Mouse (Mus musculus) limb, embryonic 11.5 days (tissue): ENCODE data around the gene Rpp25l. TPM values are rescaled to one million over a fixed set of nuclear protein-coding genes. Genes with fewer than 3 reads are reported as not detected.

ENCODE experiments used
- ATAC-seq: fragments of 200-750 bp; cut with Nextera tagmentation; 2 replicates; pipeline ENCODE4 v1.8.0; 2017; ENCODE audit warnings: low read depth; ENCODE audit not compliant: insufficient number of reproducible peaks, low FRiP score, low TSS enrichment
- DNase-seq: peaks from one replicate; pipeline ENCODE4 v3.0.0-alpha.2; 2015; ENCODE audit warnings: low spot score
- H3K27ac ChIP-seq: fragments of 300-500 bp; sonication (generic); replicated peaks from 2 replicates; pipeline ENCODE4 v1.5.1; 2014; ENCODE audit warnings: low read depth, mild to moderate bottlenecking, low read length
- H3K27me3 ChIP-seq: fragments of 300-500 bp; sonication (generic); 2 replicates; pipeline ENCODE4 v1.6.1; 2014; ENCODE audit warnings: mild to moderate bottlenecking, low read length, mixed read lengths; ENCODE audit not compliant: control insufficient read depth, insufficient read depth
- H3K36me3 ChIP-seq: fragments of 300-500 bp; sonication (generic); 2 replicates; pipeline ENCODE4 v1.6.1; 2014; ENCODE audit warnings: mild to moderate bottlenecking, low read length, moderate library complexity, mixed read lengths; ENCODE audit not compliant: control insufficient read depth, insufficient read depth
- H3K4me1 ChIP-seq: fragments of 300-500 bp; sonication (generic); 2 replicates; pipeline ENCODE4 v1.6.1; 2014; ENCODE audit warnings: low read length, mixed read lengths; ENCODE audit not compliant: control insufficient read depth, insufficient read depth
- H3K4me2 ChIP-seq: fragments of 300-500 bp; sonication (generic); 2 replicates; pipeline ENCODE4 v1.6.1; 2014; ENCODE audit warnings: low read depth, mild to moderate bottlenecking, moderate library complexity; ENCODE audit not compliant: severe bottlenecking
- H3K4me3 ChIP-seq: fragments of 300-500 bp; sonication (generic); 2 replicates; pipeline ENCODE4 v1.5.1; 2014; ENCODE audit warnings: low read depth, low read length
- H3K9ac ChIP-seq: fragments of 300-500 bp; sonication (generic); 2 replicates; pipeline ENCODE4 v1.6.1; 2014; ENCODE audit warnings: mild to moderate bottlenecking, low read length
- H3K9me3 ChIP-seq: fragments of 300-500 bp; sonication (generic); 2 replicates; pipeline ENCODE4 v1.6.1; 2016; ENCODE audit warnings: low read length; ENCODE audit not compliant: control insufficient read depth
- WGBS: fragments of 180-500 bp; shearing (Covaris S2); extraction: QIAGEN DNeasy Blood & Tissue Kit; methylation state at CpG from one replicate; pipeline ENCODE4 v1.1.7; 2014; 5-methylcytosine and 5-hydroxymethylcytosine counted together
- polyA plus RNA-seq: library from polyadenylated mRNA; unstranded; fragments of >200 nt; fragmentation: Nextera tagmentation; extraction: Ambion mirVana; gene quantifications from 2 replicates; pipeline ENCODE4 v1.2.1, GENCODE M21; 2014

Gene Rpp25l
- polyA plus RNA-seq, 1 experiment from 2014 or later: 99.3 TPM

DNA sequence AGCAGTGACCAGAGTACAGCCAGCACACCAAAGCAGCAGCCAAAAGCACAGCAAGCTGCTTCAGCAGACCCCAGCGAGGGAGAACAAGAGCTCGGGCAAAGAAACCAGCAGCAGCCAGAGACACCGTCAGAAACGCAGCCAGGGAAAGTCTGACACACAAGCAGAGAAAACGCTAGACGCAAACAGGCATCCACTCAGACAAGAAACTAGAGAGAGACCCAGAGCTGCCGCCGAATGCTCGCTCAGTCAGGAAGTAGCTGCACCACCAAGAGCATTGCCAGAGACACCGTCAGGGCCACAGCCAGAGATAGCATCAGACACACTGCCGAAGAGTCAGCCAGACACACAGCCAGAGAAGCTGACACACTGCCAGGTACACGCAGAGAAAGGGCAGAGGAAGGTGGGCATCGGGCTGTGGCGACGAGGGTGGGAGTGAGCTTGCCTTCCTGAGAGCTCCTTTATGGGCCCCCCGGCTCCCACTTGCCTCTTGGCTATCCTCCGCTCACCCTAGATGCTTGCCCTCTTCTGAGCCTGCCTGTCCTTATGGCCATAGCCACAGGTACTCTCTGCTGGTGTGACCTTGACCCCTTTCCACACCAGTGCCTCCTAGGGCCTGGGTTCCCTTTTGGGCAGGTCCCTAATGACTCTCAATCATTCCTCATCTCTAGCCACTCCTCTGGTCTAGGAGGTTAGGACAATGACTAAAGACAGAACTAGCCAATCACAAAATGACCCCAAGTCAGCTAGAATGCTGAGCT lies 36.9 kb downstream of the Rpp25l start:
- no peak for DNase-seq
- Histone ChIP-seq H3K27me3 (peaks cover 80% of the 10 kb centered on the region), H3K36me3 (no peaks in the 10 kb centered on the region), H3K9me3 (no peaks in the 10 kb centered on the region), H3K4me2 (no peak overlapping the region), H3K27ac (no peak overlapping the region), H3K4me1 (peaks cover 14% of the 10 kb centered on the region), H3K4me3 (no peak overlapping the region), H3K9ac (no peak overlapping the region)
- no peak for ATAC-seq
- 62% methylated on average over 17 of the region's 17 CpGs for WGBS

DNA sequence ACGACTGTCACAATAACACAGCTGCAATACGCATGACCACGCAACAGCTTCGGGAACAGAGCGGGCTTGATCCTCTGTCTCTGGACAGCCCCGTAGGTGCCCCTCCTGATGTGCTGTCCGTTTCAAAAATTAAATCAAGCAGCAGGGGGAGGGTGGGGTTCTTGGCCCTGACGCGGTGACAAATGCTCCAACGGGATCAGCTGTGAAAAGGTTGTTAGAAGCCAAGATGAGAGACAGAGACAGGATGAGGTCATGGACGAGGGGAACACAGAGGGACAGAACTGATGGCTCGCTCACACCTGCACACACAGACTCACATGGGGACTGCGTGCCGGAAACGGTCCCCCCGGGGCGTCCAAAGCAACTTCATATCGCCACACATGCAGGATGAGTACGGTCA lies 40.1 kb downstream of the Rpp25l start:
- Histone ChIP-seq H3K9me3 (no peaks in the 10 kb centered on the region), H3K27me3 (peaks cover 81% of the 10 kb centered on the region), H3K4me2 (no peak overlapping the region), H3K27ac (no peak overlapping the region), H3K36me3 (no peaks in the 10 kb centered on the region), H3K4me1 (peaks cover 18% of the 10 kb centered on the region), H3K9ac (no peak overlapping the region), H3K4me3 (no peak overlapping the region)
- no peak for DNase-seq
- WGBS: 67% methylated on average over 19 of the region's 19 CpGs
- ATAC-seq: no peak

DNA sequence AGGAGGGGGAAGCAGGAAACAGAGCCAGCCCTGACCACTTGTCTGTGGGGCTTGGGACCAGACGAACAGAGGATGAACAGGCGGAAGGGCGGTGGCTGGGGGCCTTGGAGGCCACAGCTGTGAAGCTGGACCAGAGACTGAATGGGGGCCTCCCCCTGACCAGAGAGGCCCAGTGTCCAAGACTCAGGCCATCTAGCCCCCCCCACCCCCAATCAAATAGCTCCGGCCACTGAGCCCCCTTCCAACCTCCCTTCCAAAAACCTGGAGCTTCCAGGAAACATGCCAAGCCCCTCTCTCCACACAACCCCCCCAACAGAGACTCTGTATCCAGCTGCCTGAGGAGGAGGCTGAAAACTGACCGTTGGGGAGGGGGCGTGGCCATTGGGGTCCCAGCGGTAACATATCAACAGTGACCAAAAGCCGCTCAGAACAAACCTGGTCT lies 40.8 kb downstream of the Rpp25l start:
- no peak overlapping the region for H3K27ac ChIP-seq
- no peak for DNase-seq
- H3K9ac ChIP-seq: no peak overlapping the region
- no peak overlapping the region for H3K4me3 ChIP-seq
- ATAC-seq: no peak
- no peaks in the 10 kb centered on the region for H3K36me3 ChIP-seq
- H3K4me1 ChIP-seq: peaks cover 18% of the 10 kb centered on the region
- H3K4me2 ChIP-seq: no peak overlapping the region
- H3K27me3 ChIP-seq: peaks cover 78% of the 10 kb centered on the region
- no peaks in the 10 kb centered on the region for H3K9me3 ChIP-seq
- 20% methylated on average over 7 of the region's 8 CpGs for WGBS

DNA sequence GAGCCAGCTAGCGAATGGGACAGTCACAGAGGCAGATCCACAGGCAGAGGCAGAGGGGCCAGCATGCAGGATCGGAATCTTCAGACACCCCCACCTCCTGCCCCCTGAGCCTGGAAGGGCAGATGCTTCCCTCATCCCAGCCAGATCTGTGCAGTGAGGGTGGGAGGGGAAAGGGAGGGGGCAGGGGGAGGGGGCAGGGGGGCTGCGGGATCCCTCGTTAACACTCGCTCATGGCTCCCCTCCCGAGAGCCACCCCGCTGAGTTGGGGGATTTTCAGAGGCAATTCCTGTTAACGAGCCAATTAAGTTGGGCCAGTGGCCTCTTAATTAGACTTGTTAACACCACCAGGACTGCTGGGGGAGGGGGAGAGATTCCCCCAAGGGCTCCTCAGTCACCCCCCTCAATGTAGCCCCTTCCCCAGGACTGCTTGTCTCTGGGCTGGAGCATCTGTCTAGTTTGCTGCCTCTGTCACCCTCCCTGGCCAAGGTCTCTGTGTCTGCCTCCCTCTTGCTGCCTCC lies 41.3 kb downstream of the Rpp25l start:
- peak; percentile 77 for DNase-seq
- H3K4me3 ChIP-seq: no peak overlapping the region
- H3K9ac ChIP-seq: no peak overlapping the region
- WGBS: 5% methylated on average over 8 of the region's 8 CpGs
- no peak overlapping the region for H3K27ac ChIP-seq
- H3K27me3 ChIP-seq: peaks cover 74% of the 10 kb centered on the region
- peaks cover 18% of the 10 kb centered on the region for H3K4me1 ChIP-seq
- no peak overlapping the region for H3K4me2 ChIP-seq
- 0 out of 2 replicates have a peak, but pooled peaks have one; percentile 48 for ATAC-seq
- no peaks in the 10 kb centered on the region for H3K9me3 ChIP-seq
- H3K36me3 ChIP-seq: no peaks in the 10 kb centered on the region

DNA sequence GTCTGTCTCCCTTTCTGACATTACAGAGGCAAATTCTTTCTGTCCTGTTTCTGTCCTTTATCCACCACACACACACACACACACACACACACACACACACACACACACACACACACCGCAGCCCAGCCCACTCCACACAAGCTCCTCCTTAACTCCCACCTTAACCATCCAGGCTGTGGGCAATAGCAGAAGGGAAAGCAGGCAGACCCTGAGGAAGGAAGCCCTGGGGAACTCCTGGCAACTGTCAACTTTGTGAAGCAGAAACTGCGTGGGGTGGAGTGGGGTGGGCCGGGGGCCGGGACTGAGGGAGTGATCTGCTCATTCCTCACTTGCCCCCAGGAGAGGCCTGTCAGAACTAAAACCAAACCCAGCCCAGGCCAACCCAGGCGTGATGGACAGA lies 41.8 kb downstream of the Rpp25l start:
- Histone ChIP-seq H3K4me3 (no peak overlapping the region), H3K27me3 (peaks cover 74% of the 10 kb centered on the region), H3K4me2 (no peak overlapping the region), H3K4me1 (peaks cover 18% of the 10 kb centered on the region), H3K36me3 (no peaks in the 10 kb centered on the region), H3K9ac (no peak overlapping the region), H3K27ac (no peak overlapping the region), H3K9me3 (no peaks in the 10 kb centered on the region)
- DNase-seq: no peak
- ATAC-seq: 0 out of 2 replicates have a peak, but pooled peaks have one; percentile 29
- WGBS: 31% methylated on average over 5 of the region's 5 CpGs

DNA sequence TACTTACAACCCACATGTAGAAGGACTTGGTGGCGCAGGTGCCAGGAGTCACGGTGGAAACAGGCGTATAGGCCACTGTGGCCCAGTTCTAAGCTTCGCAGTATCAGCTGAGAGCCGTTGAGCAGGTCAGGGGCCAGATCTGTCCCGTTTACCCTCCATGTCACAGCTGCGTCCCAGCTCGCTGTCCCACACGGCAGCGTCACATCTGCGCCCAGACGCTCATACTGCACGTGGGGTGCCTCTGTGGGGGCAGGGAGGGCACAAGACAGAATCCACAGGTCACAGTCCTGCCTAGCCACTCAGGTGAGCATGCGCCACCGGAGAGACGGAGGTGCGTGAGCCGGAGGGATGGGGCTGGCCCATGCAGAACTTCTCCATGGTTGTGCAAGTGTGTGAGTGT lies 42.5 kb downstream of the Rpp25l start:
- H3K9me3 ChIP-seq: no peaks in the 10 kb centered on the region
- ATAC-seq (no peak), DNase-seq (no peak)
- WGBS: 86% methylated on average over 18 of the region's 18 CpGs
- H3K27ac ChIP-seq: no peak overlapping the region
- no peak overlapping the region for H3K9ac ChIP-seq
- H3K27me3 ChIP-seq: peaks cover 71% of the 10 kb centered on the region
- no peaks in the 10 kb centered on the region for H3K36me3 ChIP-seq
- H3K4me1 ChIP-seq: peaks cover 18% of the 10 kb centered on the region
- H3K4me3 ChIP-seq: no peak overlapping the region
- no peak overlapping the region for H3K4me2 ChIP-seq

DNA sequence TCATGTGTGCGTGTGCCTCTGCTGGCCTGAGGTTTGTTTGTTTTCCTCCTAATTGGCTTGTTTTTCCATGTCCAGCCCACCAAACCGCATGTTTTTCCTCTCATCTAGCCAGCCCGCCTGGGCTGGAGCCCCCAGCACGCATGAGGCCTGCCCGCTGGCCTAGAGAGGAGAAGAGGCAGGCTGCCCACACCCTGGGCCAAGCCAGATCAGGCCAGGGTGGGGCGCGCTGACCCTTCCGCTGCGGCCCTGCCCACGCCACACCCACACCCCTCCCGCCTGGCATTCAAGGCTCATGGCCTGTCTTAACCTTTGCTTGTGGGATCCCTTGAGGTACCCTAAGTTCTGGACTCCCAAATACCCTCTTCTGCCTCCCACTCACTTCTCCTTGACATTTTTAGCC lies 46.7 kb downstream of the Rpp25l start:
- Histone ChIP-seq H3K4me3 (no peak overlapping the region), H3K36me3 (no peaks in the 10 kb centered on the region), H3K9me3 (no peaks in the 10 kb centered on the region), H3K27me3 (peaks cover 59% of the 10 kb centered on the region), H3K4me2 (no peak overlapping the region), H3K4me1 (peaks cover 45% of the 10 kb centered on the region), H3K9ac (no peak overlapping the region), H3K27ac (no peak overlapping the region)
- no peak for DNase-seq
- WGBS: 69% methylated on average over 11 of the region's 11 CpGs
- ATAC-seq: no peak

DNA sequence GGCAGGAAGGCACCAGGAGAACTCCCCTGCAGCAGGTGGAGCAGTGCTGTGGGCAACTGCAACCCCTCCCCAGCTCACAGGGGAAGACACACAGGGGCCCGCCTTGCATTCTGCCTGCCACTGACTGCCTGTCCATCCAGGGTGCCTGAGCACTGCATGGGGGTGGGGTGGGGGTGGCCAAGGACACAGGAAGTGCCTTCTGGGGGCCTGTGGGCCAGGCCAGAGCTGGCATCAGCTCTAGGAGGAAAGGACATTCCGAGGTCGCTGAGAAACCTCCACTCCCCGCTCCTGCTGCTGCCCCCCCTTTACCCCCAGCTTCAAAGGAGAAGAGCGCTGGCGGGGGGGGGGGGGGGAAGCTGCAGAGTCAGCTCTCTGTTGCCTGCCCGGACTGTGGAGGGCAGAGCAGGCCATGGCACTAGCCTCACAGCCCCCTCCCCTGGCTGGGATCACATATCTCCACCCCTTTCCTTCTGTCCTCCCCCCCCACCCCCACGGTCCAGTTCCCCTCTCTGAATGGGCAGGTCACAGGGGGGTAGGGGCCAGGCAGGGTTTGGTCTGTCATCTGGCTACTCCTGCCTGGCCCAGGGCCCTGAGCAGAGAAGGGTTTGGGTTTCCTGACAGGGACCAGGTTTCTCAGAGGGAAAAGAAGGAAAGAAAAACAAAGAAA lies 48.2 kb downstream of the Rpp25l start:
- H3K4me2 ChIP-seq: peak overlapping the region; percentile 16; the same call in 1 of the 2 replicates
- H3K4me3 ChIP-seq: no peak overlapping the region
- DNase-seq (no peak), ATAC-seq (no peak)
- H3K27ac ChIP-seq: no peak overlapping the region
- peaks cover 54% of the 10 kb centered on the region for H3K4me1 ChIP-seq
- peaks cover 50% of the 10 kb centered on the region for H3K27me3 ChIP-seq
- H3K9me3 ChIP-seq: no peaks in the 10 kb centered on the region
- 3% methylated on average over 5 of the region's 8 CpGs for WGBS
- H3K9ac ChIP-seq: no peak overlapping the region
- no peaks in the 10 kb centered on the region for H3K36me3 ChIP-seq
